Mouse (Mus musculus): ENCODE measurements at regions not wholly inside any gene's neighbourhood (a gene's known extent, or its start where the extent isn't known, plus 50 kb on each side); places are given as distances from the start of the nearest gene placed in this dataset.
A peak's percentile ranks its signal among the peaks of the same experiment; 100 is the strongest.

DNA sequence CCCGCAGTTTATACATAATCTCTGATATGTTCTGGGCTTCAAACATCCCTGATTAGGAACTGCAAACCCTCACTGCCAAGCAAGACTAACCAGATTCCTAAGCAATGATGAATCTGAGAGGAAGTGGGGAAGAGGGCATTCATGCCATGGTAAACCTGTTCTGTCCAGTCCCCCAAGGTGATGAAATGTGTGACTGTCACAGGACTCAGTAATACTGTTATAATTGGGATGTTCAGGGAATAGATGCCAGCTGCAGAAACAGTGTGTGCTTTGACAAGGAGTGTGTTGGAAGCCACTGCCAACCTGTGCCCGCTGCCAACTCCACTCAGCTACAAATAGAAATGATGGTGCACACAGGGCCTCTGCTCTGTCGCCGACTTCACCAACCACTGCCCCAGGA lies 466.0 kb downstream of the Efna5 start:
- DNase-seq (ENCODE audit: low spot score) = no peak

DNA sequence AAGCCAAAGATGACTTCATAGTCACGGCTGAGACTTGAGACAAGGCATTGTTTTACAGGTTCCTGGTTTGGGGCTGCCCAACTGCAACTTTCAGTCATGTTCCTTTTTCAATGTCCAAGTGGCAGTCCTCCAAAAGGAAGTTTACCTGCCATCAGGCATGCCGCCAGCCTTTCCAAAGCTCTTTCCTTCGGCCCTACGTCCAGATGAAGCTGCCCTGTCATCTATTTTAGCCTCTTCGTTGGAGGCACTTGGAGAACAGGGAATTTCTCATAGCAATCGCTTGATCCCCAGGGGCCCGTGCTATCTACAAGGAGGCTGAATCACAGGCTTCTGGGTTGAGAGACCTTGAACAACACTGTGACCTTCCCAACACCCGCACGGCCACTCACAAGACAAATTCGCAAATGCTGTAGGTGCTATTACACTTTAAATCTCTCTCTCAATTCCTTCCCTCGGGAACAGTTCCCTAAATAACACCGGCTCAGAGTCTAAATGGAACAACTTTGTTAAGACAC lies 468.4 kb downstream of the Efna5 start:
- peak; percentile 18 for DNase-seq (ENCODE audit: low spot score)

DNA sequence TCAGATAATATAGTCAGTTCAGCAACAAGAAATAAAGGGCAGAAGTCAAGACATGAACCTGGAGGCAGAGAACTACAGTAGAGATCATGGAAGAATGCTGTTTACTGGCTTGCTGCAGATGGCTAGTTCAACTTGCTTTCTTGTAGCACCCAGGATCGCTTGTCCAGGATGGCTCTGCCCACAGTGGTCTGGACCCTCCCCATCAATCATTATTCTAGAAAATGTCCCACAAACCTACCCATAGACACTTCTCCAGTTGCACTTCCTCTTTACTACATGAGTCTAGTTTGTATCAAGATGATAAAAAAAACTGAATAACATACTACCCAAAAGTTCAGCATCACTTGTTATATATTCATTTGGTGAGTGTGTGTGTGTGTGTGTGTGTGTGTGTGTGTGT lies 477.4 kb downstream of the Efna5 start:
- DNase-seq (ENCODE audit: low spot score) = no peak

DNA sequence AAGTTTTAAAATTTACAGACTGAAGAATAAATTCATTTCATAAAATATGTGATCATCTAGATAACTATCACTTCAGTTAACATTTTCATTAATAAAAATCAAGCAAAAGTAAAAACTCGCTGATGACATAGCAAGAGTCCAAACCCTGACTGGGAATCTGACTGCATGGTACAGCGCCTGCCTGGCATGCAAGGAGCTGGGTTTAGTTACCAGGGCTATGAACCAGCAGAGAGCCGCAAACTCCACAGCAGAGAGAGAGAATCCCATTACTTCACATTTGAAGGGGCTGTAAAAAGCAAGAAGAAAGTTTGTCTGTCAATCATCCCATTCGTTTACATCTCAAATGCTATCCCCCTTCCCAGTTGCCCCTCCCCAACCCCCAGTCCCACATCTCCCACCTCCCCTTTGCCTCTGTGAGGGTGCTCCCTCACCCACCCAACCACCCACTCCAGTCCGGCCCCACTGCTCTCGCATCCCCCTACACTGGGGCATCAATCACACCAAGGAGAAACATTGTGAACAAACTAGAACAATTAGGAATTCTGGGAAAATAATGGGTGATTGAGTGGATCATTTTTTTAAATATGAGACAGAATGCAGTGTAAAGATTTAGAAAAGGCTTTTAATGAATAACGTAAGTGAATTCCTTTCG lies 487.6 kb downstream of the Efna5 start:
- no peak for DNase-seq (ENCODE audit: low spot score)

DNA sequence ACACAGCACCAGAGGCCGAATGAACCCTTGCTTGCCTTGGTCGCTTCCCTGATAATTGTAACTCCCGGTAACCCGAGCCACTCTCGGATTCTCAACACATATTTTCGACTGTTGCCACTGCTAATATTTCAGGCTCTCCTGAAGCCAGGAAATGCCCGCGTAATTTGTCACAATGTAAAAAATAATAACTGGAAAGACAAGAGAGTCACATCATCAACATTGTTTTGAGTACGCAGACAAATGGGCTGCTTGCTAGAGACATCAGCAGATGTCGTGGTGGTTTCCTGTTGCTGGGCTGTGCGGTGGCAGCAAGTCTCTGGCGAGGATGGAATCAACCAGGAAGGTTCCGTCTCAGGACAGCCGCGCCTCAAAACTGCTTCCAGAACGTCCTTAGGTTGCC lies 497.1 kb downstream of the Efna5 start:
- DNase-seq (ENCODE audit: low spot score) = no peak

DNA sequence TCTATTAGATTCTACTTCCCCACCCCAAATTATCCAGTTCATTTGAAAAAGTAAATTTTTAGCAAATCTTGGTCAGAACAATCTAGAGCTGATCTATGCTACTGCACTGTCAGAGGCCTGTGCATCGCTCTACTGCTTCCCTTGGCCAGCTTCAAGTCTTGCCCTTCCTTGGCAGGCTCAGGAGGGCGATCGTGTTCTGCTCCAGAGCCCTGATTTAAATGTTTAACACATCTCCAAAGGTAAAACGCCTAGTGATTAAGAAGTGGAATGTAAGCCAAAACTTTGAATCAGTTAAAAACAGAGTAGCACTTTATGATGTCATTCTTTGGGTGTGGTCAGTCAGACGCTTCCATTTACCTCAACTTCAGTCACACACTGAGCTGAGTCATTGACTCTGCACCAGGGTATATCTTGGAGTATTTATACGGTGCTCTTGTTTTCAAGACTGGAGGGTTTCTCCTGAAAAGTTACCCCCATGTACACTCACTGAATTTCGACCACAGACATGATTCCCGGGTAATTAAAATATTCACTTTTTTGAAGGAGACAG lies 502.2 kb downstream of the Efna5 start:
- no peak for DNase-seq (ENCODE audit: low spot score)

DNA sequence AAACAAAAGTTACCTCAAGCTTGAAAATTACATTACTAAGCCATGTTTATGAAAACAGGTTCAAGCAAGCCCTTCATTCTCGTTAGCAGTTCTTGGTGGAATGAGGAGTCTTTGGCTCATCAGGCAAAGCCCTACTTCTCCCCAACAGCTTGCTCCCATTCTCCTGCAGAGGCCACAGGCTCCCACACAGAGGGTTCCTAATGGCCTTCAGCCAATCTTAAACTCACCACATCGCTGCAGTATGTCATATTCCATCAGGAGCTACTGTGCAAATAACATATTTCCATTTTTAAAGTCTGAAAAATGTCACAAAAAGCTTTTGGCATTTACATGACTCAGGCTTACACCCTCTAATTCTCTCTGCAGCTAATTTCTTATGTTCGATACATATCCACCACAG lies 512.0 kb downstream of the Efna5 start:
- DNase-seq (ENCODE audit: low spot score) = no peak

DNA sequence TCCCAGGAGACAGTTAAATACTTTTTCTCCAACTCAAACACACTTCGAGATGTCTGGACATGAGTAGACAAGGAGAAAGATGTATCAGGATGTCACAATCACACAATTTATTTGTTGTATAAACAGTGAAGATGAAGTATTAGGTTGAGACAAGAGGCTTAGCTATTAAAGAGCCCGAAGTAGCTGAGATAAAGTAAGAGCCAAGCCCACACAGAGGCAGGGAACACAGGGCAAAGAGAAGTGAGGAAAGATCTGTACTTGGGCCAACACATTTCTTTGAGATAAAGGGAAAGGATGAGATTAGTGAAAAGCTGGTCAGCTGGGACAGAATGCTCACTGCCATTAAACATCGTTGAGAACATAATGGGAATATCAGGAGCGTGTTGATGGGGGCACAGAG lies 513.2 kb downstream of the Efna5 start:
- DNase-seq (ENCODE audit: low spot score) = no peak

DNA sequence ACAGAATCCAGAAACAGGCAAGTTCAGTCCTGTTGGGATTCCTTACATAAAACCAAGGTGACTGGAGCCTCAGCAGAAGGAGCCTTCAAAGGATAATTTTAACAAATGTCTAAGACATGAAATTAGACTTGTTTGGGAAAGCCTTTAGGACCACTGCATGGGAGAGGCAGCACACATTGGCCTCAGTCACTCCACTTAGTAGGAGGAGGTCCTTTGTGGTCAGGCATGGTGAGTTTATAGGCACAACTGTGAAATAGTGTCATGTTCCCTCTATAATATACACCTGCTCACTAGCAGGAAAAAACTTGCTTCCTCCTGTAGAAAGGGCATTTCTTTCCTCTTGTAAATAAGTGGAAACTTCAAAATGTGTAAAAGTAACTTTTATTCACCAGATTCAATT lies 522.8 kb downstream of the Efna5 start:
- no peak for DNase-seq (ENCODE audit: low spot score)

DNA sequence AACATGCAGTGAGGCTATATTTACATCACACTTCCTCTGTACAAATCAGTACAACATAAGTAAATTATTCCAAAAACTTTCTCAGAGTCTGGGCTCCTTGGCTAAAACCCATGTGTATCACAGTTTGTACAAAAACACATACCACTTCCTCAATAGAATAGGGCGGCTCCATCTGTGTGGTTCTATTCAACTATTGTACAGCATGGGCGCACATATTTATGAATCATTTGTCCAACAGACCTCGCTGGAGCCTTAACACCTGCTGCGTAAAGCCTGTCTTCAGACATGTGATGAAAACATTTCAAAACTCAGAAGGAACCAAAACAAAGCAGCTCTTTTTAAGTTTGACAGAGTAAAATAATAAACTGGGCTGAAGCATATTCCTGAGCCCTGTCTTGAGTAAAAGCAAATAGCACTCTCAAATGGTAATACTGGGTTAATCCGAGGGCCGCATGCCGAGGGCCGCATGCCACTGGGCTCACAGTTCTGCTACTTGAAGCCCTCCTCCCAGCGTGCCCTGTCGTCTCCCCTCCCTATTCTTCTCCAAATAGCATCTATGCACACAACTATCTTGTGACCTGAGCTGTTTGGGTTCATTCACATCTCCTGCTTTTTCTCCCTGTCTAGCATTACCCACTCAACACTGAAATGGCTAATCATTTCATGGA lies 543.1 kb downstream of the Efna5 start:
- no peak for DNase-seq (ENCODE audit: low spot score)

DNA sequence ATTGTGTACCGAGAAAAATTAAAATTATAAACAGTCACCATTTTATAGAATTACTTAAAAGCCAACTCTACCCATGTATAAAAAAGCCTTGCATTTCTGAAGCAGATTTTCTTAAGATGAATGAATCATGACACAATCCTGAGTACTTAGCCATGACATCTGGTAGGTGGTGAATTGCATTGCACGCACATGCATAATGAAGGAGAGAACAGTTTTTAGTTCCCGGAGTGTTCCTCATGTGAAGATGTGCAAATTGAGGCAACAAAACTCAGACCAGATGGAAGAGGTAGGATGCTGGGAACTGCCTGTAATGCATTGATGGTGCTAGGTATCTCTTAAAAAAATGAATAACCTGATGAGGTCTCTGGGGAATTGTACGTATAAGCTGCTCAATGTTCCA lies 550.9 kb downstream of the Efna5 start:
- no peak for DNase-seq (ENCODE audit: low spot score)

DNA sequence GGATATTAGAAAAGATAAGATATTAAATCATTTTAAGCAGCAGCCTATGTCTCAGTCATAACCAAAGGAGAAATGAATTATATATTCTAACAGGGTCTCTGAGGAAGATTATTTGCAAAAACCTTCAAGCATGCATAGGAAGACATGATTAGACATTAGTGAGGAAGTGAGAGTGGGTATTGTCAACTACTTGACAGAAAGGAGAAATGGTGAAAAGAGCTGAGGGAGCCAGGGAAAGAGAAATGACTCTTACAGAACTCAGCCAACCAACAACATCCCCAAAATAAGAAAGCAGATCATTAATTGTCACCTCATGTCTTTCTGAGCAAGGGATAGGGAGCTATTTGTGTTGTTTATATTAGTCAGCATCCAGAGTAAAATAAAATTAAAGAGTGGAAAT lies 554.3 kb downstream of the Efna5 start:
- no peak for DNase-seq (ENCODE audit: low spot score)

DNA sequence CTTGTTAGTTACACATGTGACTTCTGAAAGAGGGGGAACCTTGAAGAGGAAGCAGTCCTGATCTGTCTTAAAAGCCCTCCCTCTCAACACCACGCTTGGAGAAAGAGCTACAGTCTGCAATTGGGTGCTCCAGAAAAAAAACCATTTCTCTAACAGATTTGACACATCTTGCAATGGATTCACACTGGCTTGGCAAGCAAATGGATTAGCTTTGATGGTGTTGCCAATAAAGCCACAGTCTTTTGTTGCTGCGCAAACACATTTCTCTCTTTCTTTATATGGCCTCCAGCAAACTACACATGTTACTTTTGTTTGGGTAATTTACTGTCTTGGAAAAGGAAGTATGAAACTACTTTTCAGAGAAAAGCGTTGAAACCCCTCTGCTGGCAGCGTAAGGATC lies 562.1 kb downstream of the Efna5 start:
- DNase-seq (ENCODE audit: low spot score) = no peak

DNA sequence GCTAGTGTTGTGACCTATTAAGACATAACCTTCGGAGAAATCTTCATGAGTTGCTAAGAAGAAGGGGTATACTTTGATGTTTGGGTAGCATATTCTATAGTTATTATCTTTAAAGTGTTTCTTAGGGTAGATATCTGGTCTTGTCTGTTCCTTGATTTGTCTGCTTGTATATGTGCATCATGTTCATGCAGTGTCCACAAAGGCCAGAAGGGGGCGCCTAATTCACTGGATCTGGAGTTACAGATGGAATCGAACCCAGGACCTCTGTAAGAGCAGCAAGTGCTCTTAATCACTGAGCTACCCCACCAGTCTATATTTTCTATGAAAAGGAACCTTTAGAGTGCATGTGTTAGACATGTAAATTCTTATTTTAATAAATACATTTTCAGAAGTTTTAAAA lies 571.1 kb downstream of the Efna5 start:
- no peak for DNase-seq (ENCODE audit: low spot score)

DNA sequence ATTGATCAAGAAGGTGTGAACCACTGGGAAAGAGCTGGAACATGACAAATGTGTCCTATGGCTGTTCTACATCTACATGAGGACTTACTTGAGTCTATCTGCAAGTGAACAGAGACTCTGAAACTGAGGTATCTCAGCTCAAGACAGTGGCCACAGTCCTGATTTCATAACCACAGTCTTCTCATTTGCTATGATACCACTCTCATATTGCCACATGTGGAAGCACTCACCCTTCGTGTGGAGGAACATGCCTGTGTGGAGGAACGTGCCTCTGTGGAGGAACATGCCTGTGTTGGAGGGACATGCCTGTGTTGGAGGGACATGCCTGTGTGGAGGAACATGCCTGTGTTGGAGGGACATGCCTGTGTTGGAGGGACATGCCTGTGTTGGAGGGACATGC lies 574.0 kb downstream of the Efna5 start:
- DNase-seq (ENCODE audit: low spot score) = no peak

DNA sequence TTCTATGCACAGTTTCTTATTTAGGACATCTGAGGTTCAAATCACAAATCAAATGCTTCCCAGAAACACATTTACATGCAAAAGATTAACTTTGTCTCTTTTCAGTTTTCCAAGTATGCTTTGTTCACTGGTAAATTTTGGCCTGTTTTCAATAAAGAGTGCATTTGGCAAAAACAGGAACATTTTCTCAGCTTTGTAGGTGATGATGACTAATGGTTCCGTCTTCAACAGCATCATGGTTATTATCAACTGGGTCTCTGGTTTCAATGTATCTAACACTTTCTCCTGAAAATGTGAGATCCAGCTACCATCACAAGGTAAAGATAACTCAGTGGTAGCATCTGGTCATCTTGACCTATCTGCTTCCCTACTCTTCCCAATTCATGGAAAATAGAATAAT lies 574.6 kb downstream of the Efna5 start:
- no peak for DNase-seq (ENCODE audit: low spot score)

DNA sequence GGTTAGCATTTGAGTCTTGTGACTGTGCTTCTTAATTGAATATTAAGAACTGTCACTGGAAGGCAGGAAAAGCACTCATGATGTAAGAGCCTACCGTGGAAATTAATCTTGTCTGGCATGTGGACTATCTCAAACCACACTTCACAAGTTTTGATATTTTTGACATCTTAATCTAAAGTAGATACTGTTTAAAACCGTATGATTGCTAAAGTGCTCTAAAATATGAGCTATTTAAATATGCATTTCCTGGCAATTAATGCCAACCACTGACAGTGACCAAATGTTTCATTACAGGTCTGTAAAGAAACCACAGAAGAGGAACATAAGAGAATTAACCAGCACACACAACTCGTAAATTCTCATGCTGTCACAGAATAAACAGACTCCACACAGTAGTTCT lies 576.0 kb downstream of the Efna5 start:
- no peak for DNase-seq (ENCODE audit: low spot score)

DNA sequence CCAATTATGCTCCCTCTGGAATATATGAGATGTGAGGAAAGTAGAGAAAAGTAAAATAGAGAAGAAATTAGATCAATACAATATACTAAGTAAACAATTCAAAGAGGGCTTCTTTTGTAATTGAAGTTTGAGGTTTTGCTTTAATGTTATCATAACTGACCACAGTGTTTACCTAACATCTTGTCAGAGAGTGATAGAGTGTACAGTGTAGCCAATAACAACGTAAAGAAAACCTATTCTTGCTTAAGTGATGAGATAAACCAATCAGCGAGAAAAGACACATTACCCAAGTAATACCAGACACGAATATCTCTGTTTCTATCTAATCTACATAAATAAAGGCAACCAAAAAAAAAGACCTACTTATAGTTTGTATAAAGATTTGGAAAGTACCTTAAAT lies 577.0 kb downstream of the Efna5 start:
- no peak for DNase-seq (ENCODE audit: low spot score)

DNA sequence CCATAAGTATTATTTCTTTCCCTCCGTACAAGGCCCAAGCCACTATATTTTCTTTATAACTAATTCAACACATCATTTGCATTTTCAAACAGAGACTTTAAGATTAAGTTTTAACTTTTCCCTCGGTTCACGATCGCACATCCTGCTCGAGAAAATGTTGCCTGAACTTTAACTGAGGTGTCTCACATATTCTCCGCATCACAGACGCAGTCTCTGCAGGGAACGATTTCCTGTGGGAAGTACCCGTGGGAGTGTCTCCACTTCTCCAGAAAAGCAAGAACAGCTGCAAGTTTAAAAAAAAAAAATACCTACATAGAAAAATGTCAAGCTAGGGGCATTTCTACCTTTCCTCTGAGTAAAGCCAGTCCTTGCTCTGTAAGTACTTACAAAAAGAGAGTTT lies 581.2 kb downstream of the Efna5 start:
- no peak for DNase-seq (ENCODE audit: low spot score)

DNA sequence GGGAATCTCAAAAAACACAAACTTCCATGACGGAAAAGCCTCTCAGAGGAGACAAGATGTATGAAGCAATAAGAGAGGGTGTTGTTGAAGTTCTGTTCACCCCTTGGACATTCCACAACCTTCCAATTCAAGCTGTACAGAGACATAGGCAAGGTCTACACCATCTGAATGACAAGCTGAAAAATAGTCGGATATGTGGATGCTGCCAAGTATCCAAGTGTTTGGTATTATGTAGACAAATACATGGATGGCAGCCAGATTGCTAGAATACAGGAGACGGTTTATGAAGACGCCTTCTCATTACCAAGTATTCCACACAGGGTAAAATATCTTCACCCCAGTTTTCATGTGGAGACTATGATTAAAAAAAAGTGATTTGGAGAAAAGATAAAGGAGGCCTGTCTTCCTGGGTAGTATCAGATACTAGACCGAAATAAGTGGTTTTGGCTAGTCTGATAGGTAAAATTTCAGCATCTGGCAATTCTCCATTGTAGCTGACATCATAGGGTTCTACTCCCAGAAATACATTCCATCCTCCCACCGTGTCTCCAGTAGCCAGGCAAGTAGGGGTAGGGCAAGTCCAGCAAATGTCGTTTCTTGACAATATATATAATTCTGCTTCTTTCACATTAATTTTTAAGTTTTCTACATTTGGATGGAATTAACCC lies 583.6 kb downstream of the Efna5 start:
- DNase-seq (ENCODE audit: low spot score) = no peak

DNA sequence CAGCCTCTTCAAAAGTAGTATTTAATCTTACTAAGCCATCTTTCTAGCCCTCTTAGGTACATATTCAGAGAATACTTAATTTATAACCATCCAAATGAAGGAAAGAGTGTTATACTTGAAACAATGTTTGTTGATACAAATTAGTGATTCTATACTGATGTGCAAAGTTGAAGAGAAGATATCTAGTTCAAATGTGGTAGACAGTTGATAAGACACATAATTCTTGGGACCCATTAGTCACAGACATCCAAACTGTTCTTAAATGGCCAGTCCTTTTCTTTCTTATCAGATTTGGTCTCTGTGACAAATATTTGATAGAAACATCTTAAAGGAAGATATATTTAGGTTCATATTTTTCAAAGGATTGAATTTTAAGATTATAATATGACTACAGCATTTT lies 585.7 kb downstream of the Efna5 start:
- no peak for DNase-seq (ENCODE audit: low spot score)

DNA sequence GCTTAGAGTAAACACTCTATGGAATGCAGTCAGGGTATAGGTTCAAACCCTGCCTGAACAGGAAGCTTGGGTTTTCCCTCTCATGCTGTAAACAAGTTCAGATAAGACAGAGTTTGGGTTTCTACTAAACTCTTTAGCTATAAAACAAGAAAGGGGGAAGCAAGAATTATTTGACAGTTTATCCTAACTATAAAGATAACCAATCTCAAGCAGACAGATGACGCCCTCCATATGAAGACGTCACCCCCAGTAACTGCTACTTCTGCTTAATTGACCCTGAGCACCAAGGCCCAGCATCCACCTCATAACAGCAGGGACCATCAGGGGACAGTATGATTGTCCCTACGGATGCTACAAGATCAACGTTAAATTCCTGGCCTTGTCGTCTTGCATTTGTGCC lies 588.4 kb downstream of the Efna5 start:
- DNase-seq (ENCODE audit: low spot score) = no peak

DNA sequence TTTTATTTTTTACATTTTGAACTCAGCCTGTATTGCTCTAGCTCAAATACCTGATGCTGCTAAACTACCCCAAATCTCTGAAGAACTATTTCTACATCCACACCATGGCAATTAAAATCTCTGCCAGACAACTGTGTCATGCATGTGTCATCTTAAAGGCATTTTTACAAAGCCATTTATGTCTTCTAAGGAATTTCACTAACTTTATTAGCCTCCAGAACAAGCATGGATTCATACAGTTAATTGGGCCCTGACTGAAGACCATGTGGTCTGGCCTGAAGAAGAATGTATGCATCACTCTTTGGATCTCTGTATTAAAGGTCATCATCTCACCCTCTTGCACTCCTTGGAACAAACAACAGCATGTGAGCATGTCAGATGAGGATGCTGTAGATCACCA lies 593.5 kb downstream of the Efna5 start:
- DNase-seq (ENCODE audit: low spot score) = no peak
